Mouse (Mus musculus): ENCODE data around the gene Lcn2.

- no peak for TF ChIP-seq GATA1 (IDR thresholded peaks at IDR 0.05; ENCODE audit: borderline replicate concordance, low read length)
- no peak for TF ChIP-seq FLI1 (IDR thresholded peaks at IDR 0.05; ENCODE audit: low read length)
Observed at GRCm38 (mm10) chr2:32427720-32428119, 39.7 kb upstream of the Lcn2 start.

Measured in megakaryocyte, embryonic 14.5 days (primary cell).